ENCODE assay signal across 1 mouse cellular context in the genomic region with DNA sequence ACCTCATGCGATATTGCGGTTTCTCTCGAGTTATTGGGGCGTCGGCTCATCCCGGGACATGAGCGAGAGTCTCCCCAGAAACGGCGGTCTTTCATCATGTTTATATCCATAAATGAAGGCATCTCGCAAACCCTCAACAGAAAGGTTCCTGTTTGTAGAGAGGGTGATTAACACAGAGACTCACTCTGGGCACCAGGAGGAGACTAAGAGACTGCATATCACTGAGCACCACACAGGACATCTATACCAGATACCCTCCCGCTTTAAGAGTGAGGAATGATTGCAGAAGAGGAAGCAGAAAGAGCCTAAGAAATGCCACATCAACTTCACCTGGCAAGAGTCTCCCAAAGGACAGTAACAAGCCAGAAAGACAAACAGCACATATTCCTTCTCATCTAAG.
TF ChIP-seq lines count a peak whose summit lies in the region.

No protein-coding gene starts in this region.

TF ChIP-seq in MEL, 35 proteins besides CTCF, POLR2A, EP300 and RAD21 (continued from another document):
- no peak for TF ChIP-seq ELF1 (IDR thresholded peaks at IDR 0.05; ENCODE audit: low read depth, low read length)
- no peak for TF ChIP-seq KAT2A (conservative IDR thresholded peaks at IDR 0.05; ENCODE audit: low read depth, low read length)
- TF ChIP-seq MYB (IDR thresholded peaks at IDR 0.05; ENCODE audit: low read depth, low read length) = no peak
- no peak for TF ChIP-seq SMC3 (IDR thresholded peaks at IDR 0.05; ENCODE audit: low read depth, low read length)
- TF ChIP-seq NRF1 (IDR thresholded peaks at IDR 0.05; ENCODE audit: insufficient read depth, low read depth, low read length, poor library complexity, severe bottlenecking) = no peak
- no peak for TF ChIP-seq MAFK (IDR thresholded peaks at IDR 0.05; ENCODE audit: borderline replicate concordance, low read depth, low read length)
- peak; percentile 72; the same call in 1 of the 2 replicates for TF ChIP-seq TCF12 (IDR thresholded peaks at IDR 0.05; ENCODE audit: low read depth, low read length)
- TF ChIP-seq CHD2 (IDR thresholded peaks at IDR 0.05; ENCODE audit: low read length) = no peak
- peak; percentile 59 for TF ChIP-seq ETS1 (IDR thresholded peaks at IDR 0.05; ENCODE audit: low read depth, low read length)
- no peak for TF ChIP-seq E2F4 (IDR thresholded peaks at IDR 0.05; ENCODE audit: borderline replicate concordance, low read depth, low read length)
- no peak for TF ChIP-seq TBP (IDR thresholded peaks at IDR 0.05; ENCODE audit: low read depth, low read length)
- no peak for TF ChIP-seq ZMIZ1 (IDR thresholded peaks at IDR 0.05; ENCODE audit: low read depth, low read length)
